Mouse (Mus musculus) erythroblast, adult 5-6 weeks (primary cell): ENCODE data around the gene Tbc1d10c. TPM values are rescaled to one million over a fixed set of nuclear protein-coding genes. Genes with fewer than 3 reads are reported as not detected.

Source experiments
- ATAC-seq: replicated peaks from 2 replicates; pipeline ENCODE4 v1.8.0; 2016; ENCODE audit warnings: moderate number of reproducible peaks, mild to moderate bottlenecking, moderate TSS enrichment, inconsistent platforms; ENCODE audit not compliant: poor library complexity, low FRiP score, severe bottlenecking
- total RNA-seq, 2 experiments: library from RNA; stranded (forward) in 1 of 2; stranded (reverse) in 1 of 2; fragments of 150-400 nt in 1 of 2; fragments of 200-764, 138-1000 nt in 1 of 2; gene quantifications; 2 replicates each; pipeline versions ENCODE4 v1.2.3 to v1.2.4; 2015 to 2017; ENCODE audit warnings: low replicate concordance in 2 of 2

Tbc1d10c gene
- total RNA-seq, 2 experiments from 2014 or later = 5.8 to 8.8 TPM

DNA sequence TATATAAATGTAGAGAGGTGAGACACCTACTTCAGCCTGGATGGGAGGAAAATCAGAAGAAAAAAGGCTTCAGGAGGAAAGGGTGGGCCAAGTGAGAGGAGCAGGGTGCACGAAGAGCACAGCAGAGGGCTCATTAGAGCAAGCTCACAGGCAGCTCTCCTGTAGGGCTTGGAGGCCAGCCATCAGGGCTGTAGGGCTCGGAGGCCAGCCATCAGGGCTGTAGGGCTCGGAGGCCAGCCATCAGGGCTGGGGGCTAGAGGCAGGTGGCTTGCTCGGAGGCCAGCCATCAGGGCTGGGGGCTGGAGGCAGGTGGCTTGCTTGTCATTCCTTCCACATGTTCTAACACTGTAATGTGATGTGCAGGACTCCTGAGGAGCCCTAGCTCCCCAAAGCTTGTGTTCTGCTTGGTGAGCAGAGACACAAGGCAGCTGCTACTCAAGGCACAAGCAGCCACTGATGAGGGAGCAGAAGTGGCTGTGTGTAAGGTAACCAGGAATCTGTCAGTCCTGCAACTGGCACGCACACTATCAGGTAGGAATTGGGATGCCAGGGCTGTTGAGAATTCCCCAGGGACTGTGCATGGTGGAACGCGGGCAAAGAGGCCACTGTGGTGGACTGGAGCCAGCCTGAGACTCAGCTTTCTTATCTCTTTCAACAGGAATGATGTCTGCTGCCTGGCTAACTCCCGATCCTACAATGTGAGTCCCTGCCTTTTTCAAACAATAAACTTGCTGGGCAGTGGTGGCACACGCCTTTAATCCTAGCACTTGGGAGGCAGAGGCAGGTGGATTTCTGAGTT is 24.2 kb downstream of the Tbc1d10c start:
- ATAC-seq = no peak

DNA sequence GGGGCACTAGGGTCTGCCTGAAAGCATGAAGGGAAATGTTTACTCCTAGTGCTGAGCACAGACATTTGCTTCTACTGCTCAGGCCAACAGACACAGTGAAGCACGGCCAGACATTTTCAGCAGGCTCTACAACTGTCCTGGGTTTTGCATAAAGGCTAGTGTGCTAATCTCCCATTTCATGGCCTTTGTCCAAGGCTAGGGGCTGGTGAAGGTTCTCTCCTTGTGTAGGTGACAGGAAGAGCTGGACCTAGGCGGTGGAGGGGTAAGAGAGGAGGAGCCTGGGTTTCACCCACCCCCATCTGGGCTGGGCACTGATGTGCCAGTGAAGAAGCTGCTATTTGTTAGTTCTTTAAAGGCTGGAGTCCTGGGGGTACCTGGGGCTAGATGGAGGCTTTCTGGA is 26.4 kb downstream of the Tbc1d10c start:
- ATAC-seq = no peak

DNA sequence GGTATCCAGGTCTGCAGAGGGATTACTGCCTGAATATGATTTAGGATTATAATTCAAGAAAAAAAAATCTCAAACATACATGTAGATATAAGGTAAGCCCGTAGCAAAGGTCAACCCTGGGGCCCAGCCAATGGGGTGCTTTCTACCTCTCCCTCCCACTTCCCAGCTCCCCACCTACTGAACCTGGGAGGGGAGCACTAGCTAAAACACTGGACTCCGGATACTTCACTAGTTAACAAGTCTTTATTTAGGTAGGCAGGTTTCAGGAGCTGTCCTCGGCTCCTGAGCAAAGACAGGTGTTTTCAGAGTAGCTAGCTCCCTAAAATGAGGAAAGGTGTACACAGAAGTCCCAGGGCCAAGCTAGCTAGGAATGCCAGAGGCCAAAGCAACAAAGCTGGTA is 27.0 kb downstream of the Tbc1d10c start:
- no peak for ATAC-seq

DNA sequence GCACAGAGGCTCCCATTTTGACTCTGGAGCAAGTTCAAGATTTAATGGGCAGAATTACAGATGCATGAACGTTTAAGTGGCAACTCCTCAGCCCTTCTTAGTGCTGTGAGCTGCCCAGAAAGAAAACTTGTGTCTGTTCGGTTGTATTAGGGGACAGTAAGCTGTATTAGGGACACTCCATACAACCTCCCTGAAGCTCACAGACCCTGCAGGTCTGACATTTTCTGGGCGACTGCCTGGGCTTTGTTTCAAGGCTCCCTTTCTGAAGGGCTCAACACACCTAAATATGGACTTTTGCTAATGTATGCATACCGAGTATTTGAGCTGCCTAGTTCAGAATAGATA is 27.6 kb downstream of the Tbc1d10c start:
- no peak for ATAC-seq

DNA sequence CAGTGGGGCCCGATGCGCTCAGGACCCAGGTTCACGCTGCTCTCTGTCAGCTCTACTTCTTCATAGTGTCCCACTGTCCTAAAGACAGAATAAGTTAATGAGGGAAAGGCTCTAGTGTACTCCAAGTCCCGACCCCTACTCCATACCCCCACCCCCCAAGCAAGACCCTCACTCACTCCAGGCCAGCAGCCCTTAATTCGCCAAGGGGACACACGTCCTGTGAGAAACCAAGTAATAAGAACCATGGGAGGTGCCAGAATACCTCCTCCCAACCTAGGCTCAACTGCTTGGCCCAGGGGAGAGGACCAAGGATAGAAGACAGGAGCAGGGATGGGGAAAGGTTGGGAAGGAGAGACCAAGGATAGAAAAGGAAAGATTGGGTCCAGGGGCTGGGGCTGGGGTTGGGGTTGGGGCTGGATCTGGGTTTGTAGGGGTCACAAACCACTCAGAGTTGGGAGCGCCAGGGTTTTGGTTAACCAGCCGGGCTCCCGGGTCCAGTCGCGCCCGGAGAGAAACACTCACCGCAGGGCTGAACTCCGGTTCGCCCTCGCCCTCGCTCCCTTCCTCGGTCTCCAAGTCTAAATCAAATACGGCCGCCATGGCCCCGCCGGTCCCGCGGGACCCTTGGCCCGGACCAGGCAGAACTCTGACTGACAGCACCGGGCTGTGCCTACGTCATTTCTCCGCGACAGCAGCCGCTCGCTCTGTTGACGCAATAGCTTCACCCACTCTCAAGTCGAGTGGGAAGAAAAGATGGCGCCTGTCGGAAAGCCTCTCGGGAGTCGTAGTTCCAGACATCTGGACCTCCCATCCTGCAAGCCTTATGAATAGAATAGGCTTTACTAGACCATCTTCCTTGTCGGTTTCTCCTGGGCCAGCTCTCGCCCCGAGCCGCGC is 28.2 kb downstream of the Tbc1d10c start, which contains the start of gene Rps6kb2:
Rps6kb2 (minus strand) TSS at position 709 of the 897 bp plus-strand sequence.
- ATAC-seq = peak; percentile 85

DNA sequence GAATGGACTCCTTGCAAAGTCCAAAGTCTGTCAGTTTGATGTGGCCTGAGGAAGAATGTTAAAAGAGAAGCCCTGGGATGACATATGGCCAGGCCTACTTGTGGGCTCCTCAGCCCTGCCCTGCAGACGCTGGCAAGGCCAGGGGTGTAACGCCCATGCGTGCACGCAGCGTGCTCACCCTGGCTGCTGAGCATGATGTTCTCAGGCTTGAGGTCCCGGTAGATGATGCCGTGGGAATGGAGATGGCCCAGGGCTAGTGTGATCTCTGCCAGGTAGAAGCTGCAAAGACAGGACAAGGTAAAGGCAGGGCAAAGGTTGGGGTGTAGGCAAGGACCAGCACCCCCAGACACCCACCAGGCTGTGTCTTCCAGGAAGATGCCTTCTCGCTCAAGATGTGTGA is 32.0 kb downstream of the Tbc1d10c start:
- ATAC-seq = no peak

DNA sequence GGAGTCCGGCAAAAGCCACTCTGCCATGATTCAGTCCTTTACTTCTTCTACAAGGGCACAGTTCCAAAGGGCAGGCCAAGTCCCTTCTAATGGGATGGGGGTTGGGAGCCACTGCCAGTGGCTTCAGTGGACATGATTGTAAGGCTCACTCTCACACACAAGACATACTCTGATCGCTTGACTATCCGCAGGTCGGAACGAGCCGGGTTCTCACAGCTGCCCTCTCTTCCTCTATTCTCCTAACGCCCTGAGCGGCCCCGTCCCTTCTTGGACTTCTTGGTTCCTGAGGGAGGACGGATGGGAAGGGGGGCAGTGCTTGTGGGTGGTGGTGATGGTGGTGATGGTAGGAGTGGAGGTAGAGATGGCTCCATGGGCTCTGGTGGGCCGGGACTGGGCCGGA is 34.3 kb downstream of the Tbc1d10c start:
- ATAC-seq = no peak

DNA sequence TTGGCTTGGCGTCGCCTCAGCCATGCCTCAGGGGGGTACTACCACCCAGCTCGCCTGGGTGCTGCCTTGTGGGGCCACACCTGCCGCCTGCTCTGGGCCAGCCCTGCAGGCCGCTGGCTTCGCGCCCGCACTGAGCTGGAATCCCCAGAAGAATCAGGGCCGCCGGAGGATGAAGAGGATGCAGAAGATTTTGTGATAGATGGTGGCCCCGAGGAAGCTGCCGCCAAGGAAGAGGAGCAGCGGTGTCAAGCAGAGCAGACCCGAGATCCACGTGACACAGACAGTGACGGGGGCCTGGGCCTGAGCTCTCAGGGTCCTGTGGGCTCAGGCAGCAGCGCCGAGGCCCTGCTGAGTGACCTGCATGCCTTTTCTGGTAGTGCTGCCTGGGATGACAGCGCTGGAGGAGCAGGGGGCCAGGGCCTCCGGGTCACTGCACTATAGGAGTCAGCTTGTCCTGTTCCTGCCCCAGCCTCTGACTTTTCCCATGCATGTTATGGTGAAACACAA is 35.0 kb downstream of the Tbc1d10c start:
- ATAC-seq = no peak

DNA sequence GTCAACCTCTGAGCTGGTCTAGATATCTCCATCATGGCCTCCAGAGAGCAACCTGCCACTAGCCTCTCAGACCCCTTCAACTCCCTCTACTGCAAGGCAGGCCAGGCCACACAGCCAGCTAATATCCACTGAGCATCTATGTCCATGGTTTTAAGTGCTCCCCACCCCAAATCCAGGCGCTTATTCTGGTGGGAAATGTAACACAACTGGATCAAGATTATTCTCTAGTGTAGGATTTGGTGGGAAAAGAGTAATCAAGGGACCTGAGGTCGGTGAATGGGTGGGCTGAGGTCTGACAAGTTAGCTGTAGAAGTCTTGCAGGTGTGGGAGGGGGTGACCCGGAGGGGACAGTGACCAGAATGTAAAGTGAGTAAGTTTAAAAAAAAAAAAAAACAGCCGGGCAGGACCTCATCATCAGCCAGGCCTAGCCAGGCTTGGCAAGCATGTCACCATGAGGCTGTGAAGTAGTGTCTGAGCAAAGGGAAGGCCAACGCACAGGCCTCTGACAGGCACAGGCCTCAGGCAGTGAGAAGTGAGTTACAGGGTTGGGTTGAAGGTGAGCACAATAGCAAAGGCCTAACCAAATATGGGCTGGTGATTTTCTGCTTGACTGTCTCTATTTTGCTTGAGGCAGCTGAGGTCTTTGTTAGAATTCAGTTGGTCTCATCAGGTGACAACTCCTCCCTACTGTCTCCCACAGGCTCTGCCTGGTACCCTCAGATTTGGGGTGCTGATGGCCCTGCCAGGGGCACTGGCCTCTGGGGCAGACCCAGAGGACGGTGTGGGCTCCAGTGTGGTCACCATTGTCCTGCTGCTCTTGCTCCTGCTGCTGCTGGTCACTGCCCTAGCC is 35.6 kb downstream of the Tbc1d10c start:
- ATAC-seq = no peak

DNA sequence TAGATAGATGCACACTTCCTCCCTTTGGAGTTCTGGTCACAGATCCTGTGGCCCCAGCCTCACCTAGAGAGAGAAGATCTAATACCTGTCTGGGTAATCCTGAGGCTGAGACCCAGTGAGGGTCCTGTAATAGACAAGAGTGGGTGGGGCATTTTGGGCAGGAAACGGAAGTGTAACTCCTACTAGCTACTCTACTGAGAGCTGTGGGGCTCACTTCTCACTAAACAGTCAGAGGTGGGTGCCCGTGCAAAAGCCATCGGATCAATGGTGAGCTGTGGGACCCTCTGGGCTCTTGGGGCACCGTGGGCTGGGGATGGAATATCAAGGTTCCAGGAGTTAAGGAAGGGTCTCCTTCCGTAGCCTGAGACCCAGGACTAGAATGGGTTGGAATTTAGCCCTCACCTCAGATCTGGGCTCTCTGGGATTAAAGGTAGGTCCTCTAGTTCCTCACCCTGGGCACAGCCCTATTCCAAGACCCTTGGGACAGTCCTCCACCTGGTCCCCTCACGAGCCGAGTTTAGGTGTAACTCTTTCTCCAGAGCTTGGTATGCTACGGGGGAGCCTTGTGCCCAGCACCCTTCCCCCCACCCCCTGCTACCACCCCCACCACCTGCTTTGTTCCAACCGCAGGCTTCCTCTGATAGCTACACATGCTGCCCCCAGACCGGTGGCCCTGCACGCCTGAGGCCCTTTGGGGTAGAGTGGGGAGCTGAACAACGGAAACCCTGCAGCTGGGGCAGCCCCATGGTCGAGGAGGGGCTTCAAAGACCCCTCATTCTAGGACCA is 36.5 kb downstream of the Tbc1d10c start:
- ATAC-seq = no peak

DNA sequence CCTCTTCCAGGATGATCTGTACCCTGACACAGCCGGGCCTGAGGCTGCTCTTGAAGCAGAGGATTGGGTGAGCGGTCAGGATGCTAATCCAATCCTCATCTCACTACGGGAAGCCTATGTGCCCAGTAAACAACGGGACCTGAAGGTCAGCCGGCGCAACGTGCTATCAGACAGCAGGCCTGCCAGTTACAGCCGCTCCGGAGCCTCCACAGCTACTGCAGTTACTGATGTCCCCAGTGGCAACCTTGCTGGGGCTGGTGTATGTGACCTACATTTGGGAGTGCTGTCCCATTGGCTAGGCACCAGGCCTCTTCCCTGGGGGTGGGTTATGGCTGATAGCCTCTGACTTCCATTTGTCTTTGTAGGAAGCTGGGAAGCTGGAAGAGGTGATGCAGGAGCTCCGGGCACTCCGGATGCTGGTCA is 37.8 kb downstream of the Tbc1d10c start, which contains the start of gene Ptprcap:
Ptprcap (plus strand) TSS at position 373 of the 423 bp plus-strand sequence.
- ATAC-seq = no peak

DNA sequence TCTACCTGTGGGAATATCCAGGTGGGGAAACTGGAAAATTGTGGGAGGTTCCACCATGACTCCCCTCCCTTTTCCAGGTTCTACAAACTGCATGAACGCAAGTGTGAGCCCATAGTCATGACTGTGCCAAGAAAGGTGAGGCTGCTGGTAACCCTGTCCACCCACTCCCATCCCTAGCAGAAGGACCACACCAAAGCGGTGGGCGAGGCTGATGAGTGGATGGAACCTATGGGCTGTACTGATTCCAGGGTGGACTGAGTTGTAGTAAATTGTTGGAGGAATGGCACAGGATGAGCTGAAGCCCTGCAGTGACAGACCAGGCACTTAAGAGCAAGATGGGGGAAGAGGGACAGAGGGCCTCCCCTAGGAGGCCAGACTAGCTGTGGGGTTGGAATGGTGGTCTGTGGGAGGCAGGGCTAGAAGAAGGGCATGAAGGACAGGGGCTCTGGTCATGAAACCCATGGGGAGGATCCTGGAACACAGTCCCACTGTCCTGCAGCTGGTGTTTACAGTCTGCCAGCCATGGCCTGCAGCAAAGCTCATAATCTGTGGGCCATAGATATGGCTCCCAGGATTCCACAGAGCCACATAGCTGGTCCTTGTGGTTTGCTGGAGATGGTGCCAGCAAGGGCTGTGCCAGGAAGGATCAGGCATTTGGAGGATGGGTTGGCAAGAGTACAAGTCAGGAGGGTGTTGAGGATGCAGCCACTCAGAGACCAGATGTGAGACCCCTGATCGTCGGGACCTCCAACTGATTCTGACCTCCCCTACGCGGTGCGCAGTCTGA is 38.4 kb downstream of the Tbc1d10c start:
- no peak for ATAC-seq

DNA sequence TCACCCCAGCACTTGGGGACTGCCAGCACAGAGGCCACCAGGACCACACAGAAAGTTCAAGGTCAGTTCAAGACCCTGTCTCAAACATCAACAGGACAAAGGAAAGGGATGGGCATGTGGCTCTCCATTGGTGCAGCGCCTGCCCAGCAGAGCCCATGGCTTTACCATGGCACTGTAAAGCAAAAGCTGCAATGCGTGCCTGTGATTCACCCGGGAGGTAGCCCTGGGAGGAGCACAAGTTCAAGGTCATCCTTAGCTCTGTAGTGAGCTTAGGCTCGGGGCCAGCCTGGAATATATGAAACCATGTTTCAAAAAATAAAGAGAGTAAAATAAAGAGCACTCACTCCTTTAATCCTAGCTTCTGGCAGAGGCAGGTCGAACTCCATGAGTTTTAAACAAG is 39.2 kb downstream of the Tbc1d10c start:
- no peak for ATAC-seq

DNA sequence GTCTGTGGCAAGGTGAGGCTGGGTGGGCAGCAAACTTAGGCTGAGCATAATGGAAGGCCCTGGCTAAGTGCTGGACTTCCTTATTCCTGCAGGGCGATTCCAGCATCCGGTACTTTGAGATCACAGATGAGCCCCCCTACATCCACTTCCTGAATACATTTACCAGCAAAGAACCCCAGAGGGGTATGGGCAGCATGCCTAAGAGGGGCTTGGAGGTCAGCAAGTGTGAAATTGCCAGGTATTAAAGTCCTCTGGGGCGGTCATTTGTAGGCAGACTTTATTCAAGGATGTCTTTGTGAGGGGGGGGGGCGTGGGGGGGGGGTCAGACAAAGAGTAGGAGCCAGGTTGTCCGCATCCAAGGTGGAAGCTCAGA is 39.6 kb downstream of the Tbc1d10c start:
- ATAC-seq = no peak

DNA sequence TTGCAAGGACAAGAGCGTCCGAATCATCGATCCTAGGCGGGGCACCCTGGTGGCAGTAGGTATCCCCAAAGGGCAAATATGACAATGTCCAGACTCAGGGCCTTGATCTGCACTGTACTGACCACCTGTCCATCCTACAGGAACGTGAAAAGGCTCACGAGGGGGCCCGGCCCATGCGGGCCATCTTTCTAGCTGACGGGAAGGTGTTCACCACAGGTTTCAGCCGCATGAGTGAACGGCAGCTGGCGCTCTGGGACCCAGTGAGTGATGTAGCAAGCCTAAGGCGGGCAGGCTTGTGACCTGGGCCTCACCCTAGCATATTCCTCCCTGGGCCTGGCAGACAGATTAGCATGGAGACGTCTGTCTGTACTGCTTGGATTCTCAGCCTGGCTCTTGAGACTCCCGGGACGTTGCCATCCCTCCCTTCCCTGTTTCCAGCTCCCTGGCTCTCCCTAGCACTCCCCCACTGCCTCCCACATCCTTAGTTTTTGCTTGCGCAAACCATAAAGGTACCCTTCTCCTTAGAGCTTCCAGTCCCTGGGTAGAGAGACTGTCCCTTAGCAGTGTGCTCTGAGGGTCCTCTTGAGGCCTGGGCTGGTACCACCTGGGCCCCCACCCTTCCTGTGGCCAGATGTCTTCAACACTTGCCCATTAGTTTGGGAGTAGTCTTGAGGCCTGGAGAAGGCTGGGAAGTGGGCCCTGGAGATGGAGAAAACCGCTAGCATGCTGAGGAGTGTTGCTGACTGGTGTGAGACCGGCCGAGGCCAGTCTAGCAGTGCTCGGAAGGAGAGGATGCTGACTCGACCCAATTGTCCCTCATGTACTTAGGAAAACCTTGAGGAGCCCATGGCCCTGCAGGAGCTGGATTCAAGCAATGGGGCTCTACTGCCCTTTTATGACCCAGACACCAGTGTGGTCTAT is 40.3 kb downstream of the Tbc1d10c start:
- no peak for ATAC-seq

DNA sequence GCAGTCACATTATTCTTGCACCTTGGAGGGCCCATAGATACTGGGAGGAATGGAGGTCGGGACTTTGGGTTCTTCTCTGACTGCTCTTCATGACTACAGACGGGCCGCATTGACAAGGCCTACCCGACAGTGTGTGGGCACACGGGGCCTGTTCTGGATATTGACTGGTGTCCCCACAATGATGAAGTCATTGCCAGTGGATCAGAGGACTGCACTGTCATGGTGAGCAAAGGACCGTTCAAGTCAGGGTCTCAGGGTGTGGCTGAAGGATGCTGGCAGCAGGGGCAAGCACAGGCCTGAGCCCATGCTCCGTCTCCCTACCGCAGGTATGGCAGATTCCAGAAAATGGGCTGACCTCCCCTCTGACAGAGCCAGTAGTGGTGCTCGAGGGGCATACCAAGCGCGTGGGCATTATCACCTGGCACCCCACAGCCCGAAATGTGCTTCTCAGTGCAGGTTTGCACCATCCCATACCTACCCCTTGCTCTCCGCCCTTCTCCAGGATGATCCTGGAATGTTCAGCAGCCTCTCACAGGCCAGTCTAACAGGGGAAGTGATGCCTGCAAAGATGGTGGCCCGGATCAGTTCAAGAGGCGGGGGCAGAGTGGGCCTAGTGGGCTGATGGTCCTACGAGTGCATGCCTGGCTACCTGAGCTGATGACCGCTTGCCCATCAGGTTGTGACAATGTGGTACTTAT is 41.2 kb downstream of the Tbc1d10c start:
- no peak for ATAC-seq

DNA sequence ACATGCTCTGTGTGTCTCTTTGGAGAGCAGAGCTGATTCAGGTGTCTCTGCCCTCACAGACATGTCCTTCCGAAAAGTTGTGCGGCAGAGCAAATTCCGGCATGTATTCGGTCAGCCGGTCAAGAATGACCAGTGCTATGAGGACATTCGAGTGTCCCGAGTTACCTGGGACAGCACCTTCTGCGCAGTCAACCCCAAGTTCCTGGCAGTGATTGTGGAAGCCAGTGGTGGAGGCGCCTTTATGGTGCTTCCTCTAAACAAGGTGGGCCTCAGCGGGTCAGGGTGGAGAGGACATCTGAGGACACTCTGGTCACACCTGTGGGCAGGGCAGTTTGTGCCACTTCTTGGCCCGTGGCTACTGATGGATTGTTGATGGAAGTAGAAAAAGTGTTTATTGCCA is 41.8 kb downstream of the Tbc1d10c start:
- no peak for ATAC-seq
